Mouse (Mus musculus) left cerebral cortex, adult 18-20 months (tissue): ENCODE data around the gene Fars2. TPM values are rescaled to one million over a fixed set of nuclear protein-coding genes. Genes with fewer than 3 reads are reported as not detected.

Experiments used
- DNase-seq, 2 experiments: peaks; one replicate each; pipeline ENCODE4 v3.0.0; 2021 to 2022; ENCODE audit warnings: low spot score in 2 of 2, mixed read lengths in 1 of 2
- total RNA-seq, 2 experiments: library from RNA; stranded (reverse); gene quantifications; 2 replicates each; pipeline ENCODE4 v1.2.3; 2021

Gene Fars2
- total RNA-seq, 2 experiments from 2014 or later: 39.5 to 43.8 TPM

DNA sequence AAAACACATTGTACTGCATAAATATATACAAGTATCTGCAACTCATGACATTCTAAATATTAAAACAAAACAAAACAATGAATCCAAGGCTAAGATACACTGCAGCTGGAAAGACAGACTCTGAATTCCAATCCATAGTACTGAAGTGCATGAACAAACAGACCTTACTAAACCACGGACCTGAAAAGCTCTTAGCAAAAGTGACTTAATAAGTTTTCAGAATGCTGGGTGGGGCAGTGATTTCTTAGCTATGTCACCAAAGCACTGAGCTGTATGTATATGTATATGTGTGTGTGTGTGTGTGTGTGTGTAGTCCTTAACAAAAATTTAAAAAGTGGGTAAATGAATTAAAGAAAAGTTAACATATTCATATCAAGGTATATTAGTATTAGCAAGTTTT is 511.9 kb downstream of the Fars2 start:
- no peak for DNase-seq

- no peak for DNase-seq
Observed at GRCm38 (mm10) chr13:36648257-36648656, 531.0 kb downstream of the Fars2 start.

GRCm38 (mm10) chr13:36654251-36654650 is 537.0 kb downstream of the Fars2 start:
- DNase-seq: no peak

DNA sequence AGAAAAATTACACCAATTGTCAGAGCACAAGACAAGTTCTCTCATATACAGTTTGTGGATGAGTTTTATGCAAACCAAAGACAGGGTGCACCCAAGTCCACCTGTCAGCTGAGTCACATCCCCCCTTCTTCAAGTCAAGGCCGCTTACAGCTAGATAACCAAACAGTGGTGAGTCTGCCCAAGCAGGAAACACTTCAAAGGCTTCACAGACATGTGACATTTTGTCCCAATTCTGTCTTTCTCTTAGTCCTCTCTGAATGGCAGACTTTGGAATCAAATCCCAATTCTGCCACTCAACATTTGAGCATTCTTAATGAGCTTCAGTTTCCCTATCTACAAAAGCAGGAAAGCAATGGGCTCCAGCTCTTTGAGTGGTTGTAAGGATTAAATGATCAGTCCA is 562.1 kb downstream of the Fars2 start:
- DNase-seq: no peak

- no peak for DNase-seq
Observed at GRCm38 (mm10) chr13:36680690-36681355, 563.6 kb downstream of the Fars2 start.

- DNase-seq: no peak
Observed at GRCm38 (mm10) chr13:36683581-36683980, 566.4 kb downstream of the Fars2 start.

GRCm38 (mm10) chr13:36695516-36696201 is 578.4 kb downstream of the Fars2 start:
- peak; percentile 3 to 12 for DNase-seq

DNA sequence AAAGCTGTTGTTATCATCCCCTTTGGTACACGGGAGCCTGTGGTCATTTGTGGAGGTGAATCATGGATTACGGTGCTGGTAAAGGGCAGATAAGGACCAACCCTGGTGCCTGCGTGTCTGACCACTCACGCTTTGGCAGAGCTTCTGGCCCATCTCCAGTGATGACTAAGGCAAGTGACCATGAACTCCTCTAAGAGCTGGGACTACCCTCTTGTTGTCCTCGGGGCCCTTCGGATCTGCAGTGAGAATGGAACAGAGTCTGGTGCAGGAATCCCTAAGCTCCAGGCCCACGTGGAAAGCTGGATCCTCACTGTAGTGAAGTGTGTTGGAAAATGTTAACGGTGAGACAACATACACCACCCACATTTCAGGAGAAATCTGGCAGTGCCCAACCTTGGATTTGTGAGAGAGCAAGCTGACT is 579.1 kb downstream of the Fars2 start:
- peak; percentile 52 to 53 for DNase-seq

DNA sequence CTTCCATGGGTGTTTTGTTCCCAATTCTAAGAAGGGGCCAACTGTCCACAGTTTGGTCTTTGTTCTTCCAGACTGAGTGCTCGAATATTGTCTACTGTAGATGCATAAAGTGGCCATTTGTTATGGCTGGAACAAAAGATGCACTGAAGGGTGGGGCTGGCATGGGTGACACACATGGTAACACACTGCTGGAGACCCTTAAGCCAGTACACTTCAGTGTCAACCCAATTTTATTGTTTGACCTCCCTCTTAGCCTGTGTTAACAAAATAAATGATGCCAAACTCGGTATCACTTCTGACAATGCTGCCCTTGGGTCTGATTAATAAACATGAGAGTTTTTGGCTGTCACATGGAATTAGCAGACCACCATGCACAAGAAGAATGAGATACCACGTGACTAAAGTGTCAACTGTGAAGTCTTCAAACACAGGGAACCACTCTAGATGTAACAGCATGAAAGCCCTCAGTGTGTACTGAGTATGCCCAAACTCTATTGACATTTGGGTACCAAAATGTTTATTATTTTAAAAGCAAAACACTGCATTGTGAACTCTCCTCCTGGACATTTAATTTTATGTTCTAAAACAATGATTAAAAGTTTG is 590.0 kb downstream of the Fars2 start:
- no peak for DNase-seq

DNA sequence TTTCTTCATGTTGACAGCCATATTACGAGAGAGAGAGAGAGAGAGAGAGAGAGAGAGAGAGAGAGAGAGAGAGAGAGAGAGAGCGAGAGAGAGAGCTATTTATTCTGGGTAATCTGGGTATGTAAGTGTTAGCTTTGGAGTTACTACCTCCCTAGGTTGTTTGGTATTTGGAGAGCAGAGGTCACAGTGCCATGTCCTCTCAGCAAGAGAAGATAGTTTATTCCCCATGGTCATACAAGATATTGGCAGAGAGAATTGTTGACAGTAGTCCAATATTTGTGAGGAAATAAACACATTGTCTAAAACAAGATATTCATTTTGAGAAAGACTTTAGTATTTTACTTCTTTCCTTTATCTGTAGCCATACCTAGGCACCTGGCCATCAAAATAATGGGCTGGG is 596.9 kb downstream of the Fars2 start:
- no peak for DNase-seq

DNA sequence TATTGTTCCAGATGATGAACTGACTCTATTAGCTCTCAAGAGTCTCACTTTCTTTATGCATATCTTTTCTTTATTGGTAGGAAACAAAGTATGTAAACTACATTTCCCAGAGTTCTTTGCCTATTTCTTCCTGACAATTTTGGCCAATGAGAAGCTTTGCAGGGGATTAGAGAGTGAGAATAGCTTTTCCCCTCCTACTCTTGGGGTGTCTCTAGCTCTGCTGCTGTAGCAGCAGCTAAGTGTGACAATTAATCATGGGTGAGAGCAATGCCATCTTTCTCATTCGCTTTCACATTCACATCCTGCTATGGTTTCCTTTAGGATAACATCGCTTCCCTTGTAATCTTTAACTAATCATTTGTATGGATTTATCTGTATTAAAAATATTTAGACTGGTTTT is 599.5 kb downstream of the Fars2 start:
- no peak for DNase-seq

- no peak for DNase-seq
Observed at GRCm38 (mm10) chr13:36717376-36717775, 600.2 kb downstream of the Fars2 start.

GRCm38 (mm10) chr13:36720297-36721017 is 603.2 kb downstream of the Fars2 start:
- DNase-seq: no peak

- DNase-seq: no peak
Observed at GRCm38 (mm10) chr13:36722309-36722708, 605.1 kb downstream of the Fars2 start.

DNA sequence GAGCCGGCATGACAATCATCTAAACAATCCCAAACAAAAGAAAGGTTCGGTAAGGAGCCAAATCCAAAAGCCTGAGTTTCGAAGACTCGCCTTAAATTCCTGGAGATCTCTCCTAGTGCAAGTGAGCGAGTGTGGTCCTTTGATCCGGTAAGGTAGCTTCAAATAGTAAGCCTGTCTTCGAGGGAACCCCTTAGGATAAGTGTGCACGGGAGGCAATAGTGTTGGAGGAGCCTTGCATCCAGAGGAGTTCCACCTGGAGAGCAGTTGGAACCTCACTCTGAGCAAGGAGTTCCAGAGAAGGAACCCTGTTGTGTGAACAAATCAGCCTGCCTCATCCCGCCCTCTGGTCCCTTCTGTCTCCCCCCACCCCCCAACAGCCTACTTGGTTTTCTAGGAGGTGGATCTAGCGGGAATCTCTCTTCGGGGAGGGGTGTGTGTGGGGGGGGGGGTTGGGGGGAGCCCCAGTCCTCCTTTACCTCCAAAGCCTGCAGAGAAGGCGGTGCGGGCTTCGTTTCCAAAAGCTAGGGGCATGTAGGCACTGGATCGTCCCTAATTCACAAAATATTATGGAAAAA is 606.6 kb downstream of the Fars2 start:
- peak in 1 of 2 experiments; percentile 11 for DNase-seq

- DNase-seq: peak; percentile 54 to 64
Observed at GRCm38 (mm10) chr13:36724533-36725470, 607.6 kb downstream of the Fars2 start.

DNA sequence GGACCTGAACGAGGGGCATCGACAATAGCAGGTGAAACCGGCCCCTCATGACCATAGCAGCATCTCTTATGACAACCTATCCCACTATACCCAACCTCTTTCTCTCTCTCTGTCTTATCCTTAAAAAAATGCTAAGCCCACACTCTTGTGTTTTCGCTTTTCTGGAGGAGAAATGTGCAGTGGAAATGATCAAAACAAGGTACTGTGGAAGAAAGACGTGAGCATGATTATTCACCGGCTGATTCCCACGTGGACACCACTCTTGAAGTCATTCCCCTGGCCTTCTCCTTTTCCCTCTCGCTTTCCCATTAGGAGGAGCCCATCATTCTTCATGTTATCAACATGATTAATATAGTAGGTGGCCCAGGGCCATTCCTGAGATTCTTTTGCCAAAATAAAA is 608.7 kb downstream of the Fars2 start:
- DNase-seq: peak in 1 of 2 experiments; percentile 8

- DNase-seq: peak in 1 of 2 experiments; percentile 36
Observed at GRCm38 (mm10) chr13:36726551-36726950, 609.3 kb downstream of the Fars2 start.

- DNase-seq: peak; percentile 69 to 77
Observed at GRCm38 (mm10) chr13:36726951-36727778, 610.0 kb downstream of the Fars2 start.
